Mouse (Mus musculus): Measurements from ENCODE around the gene Mid2. TPM values are rescaled to one million over a fixed set of nuclear protein-coding genes. Genes with fewer than 3 reads are reported as not detected.

Mid2 gene
- total and polyA plus RNA-seq, 2 experiments from 2014 or later = 5.5 to 30.1 TPM

DNA sequence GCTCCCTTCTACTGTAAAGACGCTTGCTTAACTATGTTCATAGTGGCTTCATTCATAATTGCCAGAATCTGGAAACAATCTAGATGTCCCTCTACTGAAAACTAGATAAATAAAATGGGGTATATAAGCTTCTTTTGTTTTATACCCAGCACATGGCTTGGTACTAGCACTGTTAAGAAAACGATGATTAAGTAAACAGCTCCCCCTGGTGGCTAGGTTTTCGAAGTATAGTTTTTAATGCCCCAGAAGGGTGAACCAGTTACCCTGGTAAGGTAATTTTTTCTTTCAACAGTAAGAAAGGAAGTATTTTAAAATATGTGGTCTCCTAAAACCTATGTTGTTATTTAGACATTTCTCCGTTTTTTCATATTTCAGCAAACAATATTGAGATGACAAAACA lies 58.0 kb downstream of the Mid2 start:
- no peaks in the 10 kb centered on the region for H3K4me1 ChIP-seq (ENCODE audit: insufficient read depth, low read length)
- ATAC-seq (ENCODE audit: low FRiP score) (no peak), DNase-seq (ENCODE audit: low spot score) (peak; percentile 14)
- WGBS = 40% methylated on average over 4 of the region's 4 CpGs
- TF ChIP-seq CTCF (IDR thresholded peaks at IDR 0.05) = peak; percentile 26; the same call in 1 of the 2 replicates
- no peak overlapping the region for H3K4me3 ChIP-seq (ENCODE audit: low read depth, low read length)
- no peaks in the 10 kb centered on the region for H3K9me3 ChIP-seq (ENCODE audit: low read length)
- H3K27ac ChIP-seq (ENCODE audit: low read depth, low read length) = no peak overlapping the region
- H3K4me2 ChIP-seq (ENCODE audit: low read depth, low read length, poor library complexity, severe bottlenecking) = no peak overlapping the region
- no peak overlapping the region for H3K9ac ChIP-seq (replicated peaks; ENCODE audit: low read length, poor library complexity, severe bottlenecking)
- no peaks in the 10 kb centered on the region; the same call in 1 of the 2 replicates for H3K27me3 ChIP-seq (ENCODE audit: insufficient read depth, low read length)
- H3K36me3 ChIP-seq (ENCODE audit: insufficient read depth, low read length) = no peaks in the 10 kb centered on the region

GRCm38 (mm10) chrX:140738986-140739385 lies 74.6 kb downstream of the Mid2 start:
- DNase-seq (ENCODE audit: low spot score) (no peak), ATAC-seq (ENCODE audit: low FRiP score) (no peak)
- Histone ChIP-seq H3K9me3 (ENCODE audit: low read length) (no peaks in the 10 kb centered on the region), H3K4me1 (ENCODE audit: insufficient read depth, low read length) (no peaks in the 10 kb centered on the region), H3K4me2 (ENCODE audit: low read depth, low read length, poor library complexity, severe bottlenecking) (no peak overlapping the region), H3K9ac (replicated peaks; ENCODE audit: low read length, poor library complexity, severe bottlenecking) (no peak overlapping the region), H3K36me3 (ENCODE audit: insufficient read depth, low read length) (no peaks in the 10 kb centered on the region), H3K4me3 (ENCODE audit: low read depth, low read length) (no peak overlapping the region), H3K27ac (ENCODE audit: low read depth, low read length) (no peak overlapping the region), H3K27me3 (ENCODE audit: insufficient read depth, low read length) (no peaks in the 10 kb centered on the region; the same call in 1 of the 2 replicates)
- no peak for TF ChIP-seq CTCF (IDR thresholded peaks at IDR 0.05)

DNA sequence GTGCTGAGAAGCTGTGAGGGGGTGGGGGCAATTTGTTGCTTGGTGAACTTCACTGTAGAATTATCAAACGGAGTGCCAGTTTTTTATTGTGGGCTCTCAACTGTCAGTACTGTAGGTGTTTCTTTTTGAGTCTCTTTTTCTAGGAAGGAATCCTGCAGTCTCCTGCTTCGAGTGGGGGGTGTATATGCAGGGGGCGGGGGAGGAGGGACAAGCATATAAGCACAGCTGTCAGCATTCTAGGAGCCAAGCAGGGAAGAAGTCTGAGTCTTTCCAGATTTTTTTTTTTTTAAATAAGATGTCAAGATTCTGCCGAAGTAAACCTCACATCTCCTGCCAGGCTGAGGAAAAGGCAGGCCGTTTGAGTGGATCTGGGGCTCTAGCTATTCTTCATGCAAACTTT lies 78.8 kb downstream of the Mid2 start:
- no peak for DNase-seq (ENCODE audit: low spot score)
- Histone ChIP-seq H3K36me3 (ENCODE audit: insufficient read depth, low read length) (no peaks in the 10 kb centered on the region), H3K9me3 (ENCODE audit: low read length) (no peaks in the 10 kb centered on the region), H3K4me3 (ENCODE audit: low read depth, low read length) (no peak overlapping the region), H3K4me2 (ENCODE audit: low read depth, low read length, poor library complexity, severe bottlenecking) (no peak overlapping the region), H3K27me3 (ENCODE audit: insufficient read depth, low read length) (no peaks in the 10 kb centered on the region; the same call in 1 of the 2 replicates), H3K9ac (replicated peaks; ENCODE audit: low read length, poor library complexity, severe bottlenecking) (no peak overlapping the region), H3K4me1 (ENCODE audit: insufficient read depth, low read length) (no peaks in the 10 kb centered on the region), H3K27ac (ENCODE audit: low read depth, low read length) (no peak overlapping the region)
- TF ChIP-seq CTCF (IDR thresholded peaks at IDR 0.05) = no peak
- WGBS = 60% methylated on average over 5 of the region's 5 CpGs
- no peak for ATAC-seq (ENCODE audit: low FRiP score)

DNA sequence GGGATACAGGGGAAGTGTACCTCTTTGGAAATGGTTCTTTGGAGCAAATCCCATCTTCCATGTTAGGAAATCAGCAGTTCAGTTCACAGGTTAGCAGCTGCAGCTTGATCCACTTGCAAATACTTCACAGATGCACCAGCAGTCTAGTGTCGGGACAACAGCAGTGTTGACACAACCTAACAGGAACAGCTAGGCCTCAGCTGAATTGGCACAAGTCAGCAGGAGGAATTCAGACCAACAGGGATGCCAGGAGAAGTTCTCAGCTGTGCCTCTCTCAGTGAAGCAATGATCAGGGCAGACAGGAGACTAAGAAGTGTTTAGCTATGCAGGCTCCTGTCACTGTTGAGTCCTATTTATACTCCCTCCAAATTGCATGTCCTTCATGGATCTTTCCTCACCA lies 105.4 kb downstream of the Mid2 start:
- no peaks in the 10 kb centered on the region for H3K4me1 ChIP-seq (ENCODE audit: insufficient read depth, low read length)
- DNase-seq (ENCODE audit: low spot score) (no peak), ATAC-seq (ENCODE audit: low FRiP score) (no peak)
- no peak overlapping the region for H3K4me3 ChIP-seq (ENCODE audit: low read depth, low read length)
- H3K27ac ChIP-seq (ENCODE audit: low read depth, low read length) = no peak overlapping the region
- no peak overlapping the region for H3K9ac ChIP-seq (replicated peaks; ENCODE audit: low read length, poor library complexity, severe bottlenecking)
- no peaks in the 10 kb centered on the region for H3K9me3 ChIP-seq (ENCODE audit: low read length)
- peaks cover 7% of the 10 kb centered on the region; the same call in 1 of the 2 replicates for H3K27me3 ChIP-seq (ENCODE audit: insufficient read depth, low read length)
- H3K4me2 ChIP-seq (ENCODE audit: low read depth, low read length, poor library complexity, severe bottlenecking) = no peak overlapping the region
- H3K36me3 ChIP-seq (ENCODE audit: insufficient read depth, low read length) = no peaks in the 10 kb centered on the region
- WGBS = 85% methylated on average over 1 of the region's 1 CpGs
- TF ChIP-seq CTCF (IDR thresholded peaks at IDR 0.05) = no peak

DNA sequence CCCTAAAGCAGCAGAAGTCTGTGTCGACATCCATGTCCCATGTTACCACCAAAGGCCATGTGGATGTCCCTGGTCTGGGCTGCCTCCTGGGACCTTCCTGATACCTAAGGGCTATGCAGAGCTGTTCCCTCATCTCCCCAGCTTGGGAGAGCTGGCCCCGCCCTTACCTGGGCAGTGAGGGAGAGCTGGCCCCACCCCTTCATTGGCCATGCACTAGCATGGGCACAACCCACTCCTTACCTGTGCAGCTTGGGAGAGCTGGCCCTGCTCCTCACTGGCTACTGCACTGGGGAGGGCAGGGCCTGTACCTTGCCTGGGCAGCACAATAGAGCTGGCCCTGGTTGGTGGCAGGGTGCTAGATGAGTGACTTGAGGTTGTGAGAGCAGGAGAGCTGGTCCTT lies 140.9 kb downstream of the Mid2 start:
- 93% methylated on average over 2 of the region's 2 CpGs for WGBS
- Histone ChIP-seq H3K4me2 (ENCODE audit: low read depth, low read length, poor library complexity, severe bottlenecking) (no peak overlapping the region), H3K4me3 (ENCODE audit: low read depth, low read length) (no peak overlapping the region), H3K36me3 (ENCODE audit: insufficient read depth, low read length) (no peaks in the 10 kb centered on the region), H3K27me3 (ENCODE audit: insufficient read depth, low read length) (peaks cover 3% of the 10 kb centered on the region; the same call in 1 of the 2 replicates), H3K9ac (replicated peaks; ENCODE audit: low read length, poor library complexity, severe bottlenecking) (no peak overlapping the region), H3K9me3 (ENCODE audit: low read length) (no peaks in the 10 kb centered on the region), H3K27ac (ENCODE audit: low read depth, low read length) (no peak overlapping the region), H3K4me1 (ENCODE audit: insufficient read depth, low read length) (no peaks in the 10 kb centered on the region)
- ATAC-seq (ENCODE audit: low FRiP score) (no peak), DNase-seq (ENCODE audit: low spot score) (no peak)
- TF ChIP-seq CTCF (IDR thresholded peaks at IDR 0.05) = no peak

GRCm38 (mm10) chrX:140813312-140814006 lies 149.1 kb downstream of the Mid2 start, which contains the start of gene Tex13b:
TSS of gene Tex13b (minus strand) at chrX:140813433.
- no peak within 1 kb of the TSS for H3K27ac ChIP-seq (ENCODE audit: low read depth, low read length)
- TF ChIP-seq CTCF (IDR thresholded peaks at IDR 0.05) = no peak
- H3K9me3 ChIP-seq (ENCODE audit: low read length) = no peaks in the 10 kb centered on the region
- no peaks in the 10 kb centered on the region for H3K4me1 ChIP-seq (ENCODE audit: insufficient read depth, low read length)
- no peak within 1 kb of the TSS for H3K9ac ChIP-seq (replicated peaks; ENCODE audit: low read length, poor library complexity, severe bottlenecking)
- ATAC-seq (ENCODE audit: low FRiP score) (no peak), DNase-seq (ENCODE audit: low spot score) (no peak)
- H3K36me3 ChIP-seq (ENCODE audit: insufficient read depth, low read length) = no peaks in the 10 kb centered on the region
- WGBS = 95% methylated on average over 22 of the region's 22 CpGs
- no peak within 1 kb of the TSS for H3K4me2 ChIP-seq (ENCODE audit: low read depth, low read length, poor library complexity, severe bottlenecking)
- no peak within 1 kb of the TSS for H3K4me3 ChIP-seq (ENCODE audit: low read depth, low read length)
- no peaks in the 10 kb centered on the region; the same call in 1 of the 2 replicates for H3K27me3 ChIP-seq (ENCODE audit: insufficient read depth, low read length)

Other genes starting within 250 kb of the Mid2 start
- 52.5 and 57.8 TPM in 2 replicates for gene Prps1, start 208.0 kb upstream of the Mid2 start, total RNA-seq (2014; rRNA removed)
- gene Prps1, start 208.0 kb upstream of the Mid2 start, polyA plus RNA-seq (2015; fragmentation: Nextera tagmentation; extraction: Ambion mirVana) = 91.3 and 94.8 TPM in 2 replicates
- gene Tsc22d3, start 63.9 kb upstream of the Mid2 start, total RNA-seq (2014; rRNA removed) = 104 and 116 TPM in 2 replicates
- 105 and 115 TPM in 2 replicates for gene Tsc22d3, start 63.9 kb upstream of the Mid2 start, polyA plus RNA-seq (2015; fragmentation: Nextera tagmentation; extraction: Ambion mirVana)
- gene Tex13b, start 148.8 kb downstream of the Mid2 start, total RNA-seq (2014; rRNA removed) = not detected in 2 replicates
- gene Tex13b, start 148.8 kb downstream of the Mid2 start, polyA plus RNA-seq (2015; fragmentation: Nextera tagmentation; extraction: Ambion mirVana) = not detected in 2 replicates
- gene Vsig1, start 243.0 kb downstream of the Mid2 start, total RNA-seq (2014; rRNA removed) = 0.11 TPM in 1 of 2 replicates, not detected in the other
- gene Vsig1, start 243.0 kb downstream of the Mid2 start, polyA plus RNA-seq (2015; fragmentation: Nextera tagmentation; extraction: Ambion mirVana) = 0.12 and 0.16 TPM in 2 replicates